Mouse (Mus musculus) gastrocnemius, postnatal 36 days (tissue): ENCODE results near the gene Plekha6. TPM values are rescaled to one million over a fixed set of nuclear protein-coding genes. Genes with fewer than 3 reads are reported as not detected.

ENCODE experiments used
- DNase-seq, 2 experiments: peaks; one replicate each; pipeline ENCODE4 v3.0.0; 2022
- intact Hi-C: fragments of 180-260 bp; cut with DNase I; formaldehyde crosslinking; loops from one replicate; pipeline ENCODE4 v1.15.1; 2025
- total RNA-seq, 2 experiments: library from RNA; stranded (reverse); gene quantifications; 2 replicates each; pipeline ENCODE4 v1.2.3; 2021

Plekha6 gene
- total RNA-seq, 2 experiments from 2014 or later, result 6.7 to 11.5 TPM

GRCm38 (mm10) chr1:133209901-133210516 lies 46.0 kb downstream of the Plekha6 start:
- intact Hi-C loops, result no loop called here
- DNase-seq, result no peak

DNA sequence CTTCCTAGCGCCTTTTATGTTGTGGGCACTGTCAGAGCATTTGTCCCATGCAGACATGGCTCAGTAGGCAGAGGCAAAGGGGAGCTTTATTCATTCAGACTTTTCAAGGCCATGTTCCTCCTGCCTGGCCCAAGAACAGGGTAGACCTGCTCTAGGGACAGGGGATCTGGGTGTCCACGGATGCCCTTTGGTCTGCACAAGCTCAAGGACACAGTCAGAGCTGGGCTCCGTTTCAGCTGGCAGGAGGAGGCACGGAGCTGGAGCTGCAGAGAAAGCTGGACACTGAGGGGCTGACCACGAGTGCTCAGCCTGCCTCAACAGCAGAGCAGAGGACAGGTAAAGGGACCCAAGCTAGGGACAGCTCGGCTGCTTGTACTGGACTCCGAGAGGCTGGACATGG lies 46.8 kb downstream of the Plekha6 start:
- peak in 1 of 2 experiments; percentile 47 for DNase-seq
- intact Hi-C loops, result no loop called here

DNA sequence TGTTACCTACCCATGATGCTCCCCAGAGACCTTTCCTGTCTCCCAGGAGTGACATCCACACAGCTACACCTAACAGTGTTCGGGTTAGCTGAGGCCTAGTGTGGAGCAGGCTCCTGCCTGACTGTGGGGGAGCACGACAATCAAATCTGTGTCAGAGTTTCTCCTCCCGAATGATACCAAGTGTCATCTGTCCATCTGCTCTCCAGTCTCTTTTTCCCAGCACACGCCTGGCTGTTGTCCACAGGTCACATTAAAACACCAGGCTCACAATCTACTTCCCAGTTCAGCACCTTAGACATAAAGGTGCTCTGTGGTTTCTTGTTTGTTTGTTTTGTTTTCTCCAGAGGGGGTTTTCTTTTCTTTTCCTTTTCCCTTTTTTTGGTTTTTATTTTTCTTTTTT lies 48.3 kb downstream of the Plekha6 start:
- intact Hi-C loops, result no loop called here
- DNase-seq, result no peak

DNA sequence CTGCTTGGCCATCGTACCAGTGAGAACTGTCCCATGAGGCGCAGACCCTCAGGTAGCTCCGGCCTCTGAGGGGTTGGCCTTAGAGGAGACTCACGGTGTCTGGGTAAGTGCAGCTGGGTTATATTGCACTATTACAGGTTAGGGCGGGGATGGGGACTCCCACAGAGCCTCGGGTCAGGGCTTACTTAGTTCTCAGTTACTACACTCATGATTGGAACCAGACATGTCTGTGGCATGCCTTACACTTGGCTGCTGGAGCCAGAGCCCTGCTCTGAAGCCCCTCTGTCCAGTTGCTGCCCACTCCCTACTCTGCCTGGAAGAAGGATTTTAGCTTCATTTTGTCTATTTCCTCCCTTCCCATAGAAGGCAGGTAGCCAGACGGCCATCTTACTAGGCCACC lies 49.1 kb downstream of the Plekha6 start:
- intact Hi-C loops, result no loop called here
- no peak for DNase-seq

- intact Hi-C loops, result no loop called here
- DNase-seq, result no peak
Observed at GRCm38 (mm10) chr1:133213901-133214300, 49.9 kb downstream of the Plekha6 start.

GRCm38 (mm10) chr1:133214672-133215359 lies 50.8 kb downstream of the Plekha6 start:
- no peak for DNase-seq
- intact Hi-C loops, result loop anchor here (5.0 kb wide), 1 partner anchor 33 kb away; no protein-coding TSS in a partner anchor

DNA sequence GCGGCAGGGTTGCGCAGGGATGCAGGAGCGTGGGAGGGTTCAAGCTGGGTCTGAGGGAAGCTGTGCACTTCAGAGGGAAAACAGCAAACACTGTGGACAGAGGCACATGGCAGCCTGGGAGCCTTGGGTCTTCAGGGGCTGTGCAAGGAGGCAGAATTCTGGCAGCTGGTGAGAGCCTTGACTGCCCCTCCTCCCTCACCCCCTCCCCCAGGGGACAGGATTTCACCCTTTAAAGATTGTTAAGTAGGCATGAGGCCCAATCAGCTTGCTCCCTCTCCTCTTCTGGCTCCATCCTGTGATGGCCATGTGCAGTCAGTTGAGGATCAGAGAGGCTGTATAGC lies 51.3 kb downstream of the Plekha6 start:
- intact Hi-C loops, result loop anchor here (5.0 kb wide), 1 partner anchor 33 kb away; no protein-coding TSS in a partner anchor
- DNase-seq, result no peak

- no peak for DNase-seq
- intact Hi-C loops, result loop anchor here (5.0 kb wide), 1 partner anchor 33 kb away; no protein-coding TSS in a partner anchor
Observed at GRCm38 (mm10) chr1:133215753-133216152, 51.7 kb downstream of the Plekha6 start.

DNA sequence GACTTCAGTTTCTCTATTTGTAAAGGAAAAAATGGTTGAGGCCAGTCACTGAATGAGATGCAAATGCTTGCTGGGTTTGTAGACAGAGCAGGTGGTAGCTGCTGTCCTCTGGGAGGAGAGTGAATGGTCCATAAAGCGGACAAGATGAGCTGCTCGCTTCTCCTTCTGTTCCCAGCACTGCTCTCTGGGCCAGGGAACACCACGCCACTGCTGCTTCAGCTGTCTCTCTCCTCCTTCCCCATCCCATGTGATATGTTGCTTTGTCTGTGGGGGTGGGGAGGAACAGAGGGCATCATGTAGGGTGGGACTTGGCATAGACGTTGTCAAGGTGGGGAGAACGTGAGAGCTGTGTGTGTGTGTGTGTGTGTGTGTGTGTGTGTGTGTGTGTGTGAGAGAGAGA lies 53.0 kb downstream of the Plekha6 start:
- no peak for DNase-seq
- intact Hi-C loops, result loop anchor here (5.0 kb wide), 1 partner anchor 35 kb away; no protein-coding TSS in a partner anchor

GRCm38 (mm10) chr1:133219106-133219505 lies 55.1 kb downstream of the Plekha6 start:
- no peak for DNase-seq
- intact Hi-C loops, result loop anchor here (5.0 kb wide), 1 partner anchor 37 kb away; no protein-coding TSS in a partner anchor

DNA sequence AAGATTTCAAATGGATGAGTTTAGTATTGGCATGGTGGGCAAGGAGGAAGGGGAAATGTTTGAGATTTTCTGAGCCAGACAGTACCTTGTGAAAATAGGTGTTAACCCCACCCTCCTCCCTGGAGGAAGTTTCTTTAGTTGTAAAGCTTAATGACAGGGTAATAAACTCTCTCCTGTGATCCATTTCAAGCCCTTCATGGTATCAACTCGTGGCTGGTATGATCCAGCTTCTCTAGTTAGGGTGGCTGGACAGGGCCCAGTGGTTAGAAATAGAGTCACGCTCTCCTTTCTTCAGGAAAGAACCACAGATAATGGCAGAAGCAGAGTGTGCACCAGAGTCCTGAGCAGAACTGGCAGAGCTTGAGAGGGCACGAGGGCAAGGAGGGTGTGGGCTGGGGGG lies 57.4 kb downstream of the Plekha6 start:
- intact Hi-C loops, result no loop called here
- no peak for DNase-seq

GRCm38 (mm10) chr1:133222445-133222995 lies 58.5 kb downstream of the Plekha6 start:
- no peak for DNase-seq
- intact Hi-C loops, result no loop called here

DNA sequence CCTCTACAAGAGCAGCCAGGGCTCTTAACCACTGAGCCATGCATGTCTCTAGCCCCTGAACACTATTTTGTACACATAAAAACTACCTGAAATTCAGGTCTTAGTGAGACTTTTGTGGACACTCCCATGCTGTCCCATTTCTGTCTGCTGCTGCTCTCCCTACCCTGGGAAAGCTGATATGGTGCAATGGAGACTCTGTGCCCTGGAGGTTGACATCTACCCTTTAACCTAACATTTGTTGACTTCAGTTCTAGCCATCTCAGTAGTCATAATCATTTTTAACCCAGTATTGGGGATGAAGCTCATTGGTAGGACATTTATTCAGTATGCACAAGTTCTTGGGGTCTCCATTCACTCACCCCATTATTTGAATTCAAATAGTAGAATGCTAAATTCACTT lies 60.7 kb downstream of the Plekha6 start:
- DNase-seq, result no peak
- intact Hi-C loops, result loop anchor here (5.0 kb wide), 1 partner anchor 37 kb away; no protein-coding TSS in a partner anchor

GRCm38 (mm10) chr1:133225137-133225536 lies 61.1 kb downstream of the Plekha6 start:
- no peak for DNase-seq
- intact Hi-C loops, result loop anchor here (5.0 kb wide), 1 partner anchor 38 kb away; no protein-coding TSS in a partner anchor

DNA sequence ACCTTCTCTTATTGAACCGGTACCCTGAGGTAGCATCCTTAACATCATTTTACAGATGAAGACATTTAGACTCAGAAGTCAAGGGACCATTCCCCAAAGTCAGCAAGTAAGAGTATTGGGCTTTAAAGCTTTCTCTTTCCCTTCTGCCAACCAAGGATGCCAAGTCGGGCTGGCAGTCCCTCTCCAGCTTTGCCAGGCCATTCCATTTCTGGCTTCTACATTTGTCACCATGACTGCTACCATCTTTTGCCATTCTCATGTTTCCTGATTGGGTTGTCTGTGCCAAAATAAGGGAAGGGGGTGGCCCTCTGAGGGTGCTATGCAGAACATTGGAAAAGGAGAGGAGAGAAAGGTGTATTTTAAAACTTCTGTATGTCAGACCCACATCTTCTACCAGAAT lies 61.6 kb downstream of the Plekha6 start:
- no peak for DNase-seq
- intact Hi-C loops, result loop anchor here (5.0 kb wide), 1 partner anchor 38 kb away; no protein-coding TSS in a partner anchor

DNA sequence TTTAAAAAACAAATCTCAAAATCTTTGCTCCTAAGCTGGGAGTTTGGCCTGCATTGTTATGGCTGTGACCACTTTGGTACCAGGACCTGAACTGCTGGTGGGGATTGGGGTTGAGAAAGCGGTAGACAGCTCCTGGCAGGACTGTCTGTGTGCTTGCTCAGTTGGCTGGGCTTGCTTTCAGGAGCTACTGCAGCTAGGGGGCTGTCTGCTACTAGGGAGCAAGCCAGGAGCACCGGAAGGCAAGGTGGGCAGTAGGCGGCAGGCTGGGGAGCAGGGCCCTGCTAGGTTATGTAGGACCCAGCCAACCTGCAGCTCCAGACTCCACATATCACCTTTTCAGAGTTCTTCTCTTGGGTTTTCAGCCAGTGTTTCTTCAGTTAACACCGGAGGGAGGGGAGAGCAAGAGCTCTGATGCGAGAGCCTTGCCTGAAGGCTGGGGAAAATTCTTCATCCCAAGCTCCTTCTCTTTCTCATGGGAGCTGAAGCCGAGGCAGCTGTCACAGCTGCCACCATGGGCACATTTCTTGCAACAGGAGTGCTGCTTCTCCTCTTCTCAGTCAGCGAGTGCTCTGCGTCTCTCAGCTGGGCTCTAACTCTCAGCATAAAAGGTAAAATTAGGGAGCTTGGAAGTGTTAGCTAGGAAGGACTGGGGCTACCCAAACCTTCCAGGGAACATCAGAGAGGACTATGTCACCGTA lies 62.1 kb downstream of the Plekha6 start:
- intact Hi-C loops, result loop anchor here (5.0 kb wide), 1 partner anchor 39 kb away; no protein-coding TSS in a partner anchor
- DNase-seq, result no peak

- intact Hi-C loops, result loop anchor here (5.0 kb wide), 1 partner anchor 40 kb away; no protein-coding TSS in a partner anchor
- peak in 1 of 2 experiments; percentile 54 for DNase-seq
Observed at GRCm38 (mm10) chr1:133226928-133227327, 62.9 kb downstream of the Plekha6 start.

DNA sequence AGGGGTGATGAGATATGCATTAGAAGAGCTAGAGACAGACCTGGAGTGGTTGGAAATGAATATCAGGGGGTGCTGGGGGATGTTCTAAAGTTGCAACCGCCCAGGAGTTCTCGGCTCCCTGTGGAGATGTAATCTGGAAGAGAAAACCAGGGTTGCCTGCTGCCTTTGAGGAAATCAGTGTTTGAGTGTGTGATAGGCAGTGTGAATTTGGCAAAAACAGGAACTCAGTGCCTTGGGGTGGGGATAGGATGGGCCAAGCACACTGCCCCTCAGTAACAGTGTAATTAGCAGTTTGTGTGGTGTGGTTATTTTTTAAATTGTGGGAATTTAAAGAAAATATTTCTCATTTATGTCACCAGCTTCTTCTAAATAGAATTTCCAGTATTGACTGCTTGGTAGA lies 63.4 kb downstream of the Plekha6 start:
- no peak for DNase-seq
- intact Hi-C loops, result loop anchor here (5.0 kb wide), 1 partner anchor 40 kb away; no protein-coding TSS in a partner anchor

DNA sequence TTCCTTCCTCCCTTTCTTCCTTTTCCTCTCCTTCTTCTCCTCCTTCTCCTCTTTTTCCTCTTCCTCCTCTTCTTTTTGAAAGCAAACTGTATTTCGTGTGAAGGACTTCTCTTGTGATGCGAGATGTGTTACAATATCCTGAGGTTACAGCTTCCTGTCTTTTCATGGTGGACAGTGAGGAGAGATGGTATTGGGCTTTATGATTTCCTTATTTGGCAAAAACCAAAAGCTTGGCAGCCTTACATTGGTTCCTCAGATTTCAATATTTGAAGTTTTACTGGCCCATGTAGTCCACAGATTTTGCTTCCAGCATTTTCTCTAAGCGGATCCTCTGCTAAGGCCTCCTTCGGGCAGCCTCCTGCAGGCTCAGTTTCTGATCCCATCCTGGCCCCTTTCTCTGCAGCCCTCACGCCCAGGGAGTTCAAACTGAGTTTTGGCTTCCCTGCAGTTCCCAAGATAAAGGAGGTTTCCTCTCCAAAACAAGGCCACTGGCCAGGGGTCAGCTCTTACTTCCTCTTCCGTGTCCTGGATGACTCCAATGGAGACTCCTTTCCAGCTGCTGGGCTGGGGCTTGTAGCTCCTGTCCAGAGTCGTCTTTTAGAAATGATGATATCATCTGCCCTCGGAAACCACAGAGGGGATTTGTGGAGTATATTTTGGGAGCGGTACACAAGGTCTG lies 64.9 kb downstream of the Plekha6 start:
- no peak for DNase-seq
- intact Hi-C loops, result loop anchor here (5.0 kb wide), 1 partner anchor 42 kb away; no protein-coding TSS in a partner anchor

DNA sequence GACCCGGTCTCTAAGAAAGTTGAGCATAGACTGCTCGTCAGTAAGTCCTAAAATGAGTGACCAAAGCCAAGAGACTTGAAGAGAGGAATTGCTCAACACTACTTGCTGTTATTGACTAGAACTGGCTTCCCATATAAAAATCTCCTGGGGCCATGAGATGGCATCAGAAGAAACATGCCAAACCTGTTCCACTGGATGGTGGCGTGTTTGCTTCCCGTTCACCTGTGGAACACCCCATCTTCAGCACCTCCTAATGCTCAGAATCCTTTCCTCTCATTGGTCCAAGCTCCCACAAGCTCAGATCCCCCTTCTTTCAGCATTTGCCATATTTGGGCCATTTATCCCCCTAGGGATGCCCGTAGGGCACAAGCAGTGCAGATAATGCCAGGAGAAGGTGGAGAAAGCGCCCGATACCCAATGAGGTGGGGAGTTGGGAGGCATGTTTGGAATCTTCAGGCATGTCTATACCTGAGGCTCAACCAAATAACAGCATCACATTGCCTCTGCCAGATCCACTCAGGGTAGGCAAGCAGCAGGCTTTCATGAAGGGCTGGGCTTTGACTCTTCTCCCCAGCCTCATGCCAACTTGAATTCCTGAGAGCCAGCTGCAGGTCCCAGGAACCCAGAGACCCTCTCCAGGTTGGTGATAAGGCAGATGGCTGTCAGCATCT lies 67.6 kb downstream of the Plekha6 start:
- DNase-seq, result no peak
- intact Hi-C loops, result no loop called here
